Mouse (Mus musculus): ENCODE data around the gene Clip4.
A peak's percentile ranks its signal among the peaks of the same experiment; 100 is the strongest.
"Not testable (repeated sequence)": the region's sequence is repeated elsewhere in the genome, so short reads cannot be mapped to it uniquely, and the experiment has no call there.

The Clip4 gene

GRCm38 (mm10) chr17:71768173-71768572 is at the start of gene Clip4:
TSS of gene Clip4 (plus strand) at chr17:71768473.
- DNase-seq, result not testable (repeated sequence)

- DNase-seq, result no peak
Observed at GRCm38 (mm10) chr17:71720434-71720833, 47.8 kb upstream of the Clip4 start.

GRCm38 (mm10) chr17:71721019-71721418 is 47.3 kb upstream of the Clip4 start:
- DNase-seq, result no peak

GRCm38 (mm10) chr17:71730655-71731054 is 37.6 kb upstream of the Clip4 start:
- DNase-seq, result peak; percentile 78

- no peak for DNase-seq
Observed at GRCm38 (mm10) chr17:71736442-71736841, 31.8 kb upstream of the Clip4 start.

- no peak for DNase-seq
Observed at GRCm38 (mm10) chr17:71742156-71742555, 26.1 kb upstream of the Clip4 start.

GRCm38 (mm10) chr17:71742935-71743334 is 25.3 kb upstream of the Clip4 start:
- peak; percentile 46 for DNase-seq

GRCm38 (mm10) chr17:71746114-71746513 is 22.2 kb upstream of the Clip4 start:
- no peak for DNase-seq

GRCm38 (mm10) chr17:71747561-71747960 is 20.7 kb upstream of the Clip4 start:
- DNase-seq, result no peak

GRCm38 (mm10) chr17:71749616-71750168 is 18.6 kb upstream of the Clip4 start:
- no peak for DNase-seq

GRCm38 (mm10) chr17:71752831-71753230 is 15.4 kb upstream of the Clip4 start, which contains the start of gene Pcare:
TSS of gene Pcare (minus strand) at chr17:71752894.
- no peak for DNase-seq

GRCm38 (mm10) chr17:71760536-71760935 is 7.7 kb upstream of the Clip4 start:
- DNase-seq, result no peak

GRCm38 (mm10) chr17:71769564-71769963 is 1.3 kb downstream of the Clip4 start:
- no peak for DNase-seq

GRCm38 (mm10) chr17:71770696-71771095 is 2.4 kb downstream of the Clip4 start:
- no peak for DNase-seq

GRCm38 (mm10) chr17:71774173-71774572 is 5.9 kb downstream of the Clip4 start:
- DNase-seq, result no peak

- DNase-seq, result no peak
Observed at GRCm38 (mm10) chr17:71775279-71775678, 7.0 kb downstream of the Clip4 start.

- no peak for DNase-seq
Observed at GRCm38 (mm10) chr17:71778696-71779095, 10.4 kb downstream of the Clip4 start.

GRCm38 (mm10) chr17:71780490-71780889 is 12.2 kb downstream of the Clip4 start:
- DNase-seq, result no peak

GRCm38 (mm10) chr17:71780945-71781344 is 12.7 kb downstream of the Clip4 start:
- DNase-seq, result peak; percentile 79

- DNase-seq, result no peak
Observed at GRCm38 (mm10) chr17:71782242-71782698, 14.0 kb downstream of the Clip4 start.

GRCm38 (mm10) chr17:71782699-71783365 is 14.6 kb downstream of the Clip4 start:
- peak; percentile 7 for DNase-seq

GRCm38 (mm10) chr17:71783366-71783735 is 15.1 kb downstream of the Clip4 start:
- no peak for DNase-seq

- no peak for DNase-seq
Observed at GRCm38 (mm10) chr17:71786456-71786855, 18.2 kb downstream of the Clip4 start.

GRCm38 (mm10) chr17:71791109-71791508 is 22.8 kb downstream of the Clip4 start:
- DNase-seq, result no peak

GRCm38 (mm10) chr17:71791622-71792021 is 23.3 kb downstream of the Clip4 start:
- no peak for DNase-seq
